Mouse (Mus musculus) olfactory bulb, adult 2 months (tissue): ENCODE results near the gene Zfp511.

ENCODE experiments used
- CTCF ChIP-seq: fragments of 200-500 bp; IDR thresholded peaks from 2 replicates; pipeline ENCODE4 v1.5.1; 2012; ENCODE audit warnings: low read depth, mild to moderate bottlenecking, low read length, moderate library complexity; ENCODE audit not compliant: insufficient read depth
- POLR2A ChIP-seq: fragments of 200-500 bp; IDR thresholded peaks from 2 replicates; pipeline ENCODE4 v1.6.1; 2012; ENCODE audit warnings: mild to moderate bottlenecking, low read depth, low read length, moderate library complexity; ENCODE audit not compliant: insufficient read depth

DNA sequence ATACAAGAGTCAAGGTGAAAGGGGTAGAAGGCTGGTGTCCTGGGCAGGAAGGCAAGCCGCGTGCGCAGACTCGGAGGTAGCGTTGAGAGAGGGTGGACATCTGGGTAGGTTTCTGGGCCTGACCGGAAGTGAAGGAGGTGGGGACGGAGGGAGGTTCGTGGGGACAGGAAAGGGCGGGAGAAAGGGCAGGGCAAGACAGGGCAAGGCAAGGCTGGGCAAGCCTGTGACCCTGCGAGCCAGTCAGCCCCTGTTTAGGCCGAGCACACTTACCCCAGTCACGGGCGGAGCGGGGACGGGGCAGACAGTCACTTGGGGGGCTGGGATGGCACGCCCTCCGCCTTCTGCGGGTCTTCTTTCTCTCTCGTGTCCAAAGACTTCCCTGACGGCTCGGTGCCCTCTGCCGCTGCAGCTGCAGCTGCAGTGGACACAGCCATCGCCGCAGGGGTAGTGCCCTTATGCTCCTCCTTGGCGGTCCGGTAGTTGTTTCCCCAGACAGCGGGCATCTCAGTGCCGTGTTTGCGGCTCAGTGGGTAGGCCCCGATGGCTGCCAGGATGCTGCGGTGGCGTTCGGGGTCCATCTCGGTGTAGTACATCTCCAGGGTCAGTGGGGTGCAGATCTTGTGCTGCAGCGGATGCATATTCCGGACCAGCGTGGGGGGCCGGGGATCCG, 34.0 kb downstream of the Zfp511 start:
- TF ChIP-seq POLR2A (no peak), CTCF (no peak)
